Mouse (Mus musculus) ES-Bruce4 (cell line): ENCODE results near the gene Myoc.

Experiments
- CTCF ChIP-seq: IDR thresholded peaks from one replicate; pipeline ENCODE4 v1.8.1; 2011; ENCODE audit warnings: low read depth, low read length
- POLR2A ChIP-seq: IDR thresholded peaks from one replicate; pipeline ENCODE4 v1.8.1; 2011; ENCODE audit warnings: low read length; ENCODE audit not compliant: insufficient read depth

DNA sequence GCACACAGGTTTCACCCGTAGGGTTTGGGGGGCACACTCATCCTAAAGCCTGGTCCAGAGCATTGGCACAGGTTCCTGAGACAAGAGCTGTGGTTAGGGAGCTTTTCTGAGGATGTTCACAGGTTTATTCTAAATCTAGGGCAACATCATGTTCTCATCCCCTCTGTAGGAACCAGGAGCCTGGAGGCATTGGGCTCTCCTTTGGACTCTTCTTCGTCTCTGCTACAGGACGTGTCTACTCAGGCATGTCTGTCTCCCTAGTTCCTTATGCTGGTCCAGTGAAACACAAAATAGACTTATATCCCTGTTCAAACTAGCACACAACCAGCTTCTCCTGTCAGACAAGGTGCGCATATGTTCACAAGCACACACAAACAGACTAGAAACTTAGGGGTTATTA, 420 bp upstream of the Myoc start:
- TF ChIP-seq CTCF (no peak), POLR2A (no peak)
